Mouse (Mus musculus) liver, embryonic 12.5 days (tissue): ENCODE data around the gene Myo3b. TPM values are rescaled to one million over a fixed set of nuclear protein-coding genes. Genes with fewer than 3 reads are reported as not detected.

Experiments used
- ATAC-seq: fragments of 200-750 bp; cut with Nextera tagmentation; 2 replicates; pipeline ENCODE4 v1.8.0; 2017; ENCODE audit warnings: moderate number of reproducible peaks, mild to moderate bottlenecking, moderate library complexity
- H3K27ac ChIP-seq: fragments of 300-500 bp; sonication (generic); 2 replicates; pipeline ENCODE4 v1.5.1; 2016; ENCODE audit warnings: mild to moderate bottlenecking
- H3K27me3 ChIP-seq: fragments of 300-500 bp; sonication (generic); replicated peaks from 2 replicates; pipeline ENCODE4 v1.6.1; 2016; ENCODE audit warnings: mild to moderate bottlenecking, moderate library complexity
- H3K36me3 ChIP-seq: fragments of 300-500 bp; sonication (generic); 2 replicates; pipeline ENCODE4 v1.6.1; 2016; ENCODE audit warnings: mild to moderate bottlenecking, moderate library complexity
- H3K4me1 ChIP-seq: fragments of 300-500 bp; sonication (generic); 2 replicates; pipeline ENCODE4 v1.6.1; 2016
- H3K4me2 ChIP-seq: fragments of 300-500 bp; sonication (generic); 2 replicates; pipeline ENCODE4 v1.6.1; 2016; ENCODE audit warnings: mild to moderate bottlenecking, moderate library complexity
- H3K4me3 ChIP-seq: fragments of 300-500 bp; sonication (generic); 2 replicates; pipeline ENCODE4 v1.5.1; 2016; ENCODE audit warnings: mild to moderate bottlenecking, moderate library complexity
- H3K9ac ChIP-seq: fragments of 300-500 bp; sonication (generic); 2 replicates; pipeline ENCODE4 v1.6.1; 2016; ENCODE audit warnings: mild to moderate bottlenecking, moderate library complexity
- H3K9me3 ChIP-seq: fragments of 300-500 bp; sonication (generic); replicated peaks from 2 replicates; pipeline ENCODE4 v1.6.1; 2016; ENCODE audit warnings: mild to moderate bottlenecking, moderate library complexity
- WGBS: fragments of 180-500 bp; shearing (Covaris S2); methylation state at CpG from one replicate; pipeline ENCODE4 v1.1.7; 2016; ENCODE audit not compliant: insufficient replicate concordance; 5-methylcytosine and 5-hydroxymethylcytosine counted together
- polyA plus RNA-seq: library from polyadenylated mRNA; unstranded; fragments of >200 nt; fragmentation: Nextera tagmentation; extraction: Ambion mirVana; gene quantifications from 2 replicates; pipeline ENCODE4 v1.2.1, GENCODE M21; 2016

The Myo3b gene
- polyA plus RNA-seq, 1 experiment from 2014 or later = not detected

- Histone ChIP-seq H3K4me2 (no peak overlapping the region), H3K4me1 (no peaks in the 10 kb centered on the region), H3K4me3 (no peak overlapping the region), H3K27ac (no peak overlapping the region), H3K9me3 (no peaks in the 10 kb centered on the region), H3K27me3 (no peaks in the 10 kb centered on the region), H3K9ac (no peak overlapping the region), H3K36me3 (no peaks in the 10 kb centered on the region)
- 26% methylated on average over 9 of the region's 9 CpGs for WGBS
- no peak for ATAC-seq
Observed at GRCm38 (mm10) chr2:70262565-70263082, 223.7 kb downstream of the Myo3b start.

- H3K4me1 ChIP-seq = no peaks in the 10 kb centered on the region
- no peaks in the 10 kb centered on the region for H3K36me3 ChIP-seq
- 22% methylated on average over 13 of the region's 13 CpGs for WGBS
- peaks cover 9% of the 10 kb centered on the region for H3K27me3 ChIP-seq
- no peaks in the 10 kb centered on the region for H3K9me3 ChIP-seq
- H3K4me3 ChIP-seq = no peak overlapping the region
- no peak overlapping the region for H3K4me2 ChIP-seq
- ATAC-seq = no peak
- H3K27ac ChIP-seq = no peak overlapping the region
- no peak overlapping the region for H3K9ac ChIP-seq
Observed at GRCm38 (mm10) chr2:70278425-70279277, 239.7 kb downstream of the Myo3b start.

GRCm38 (mm10) chr2:70284109-70284508 is 245.2 kb downstream of the Myo3b start:
- no peaks in the 10 kb centered on the region for H3K36me3 ChIP-seq
- no peaks in the 10 kb centered on the region for H3K9me3 ChIP-seq
- H3K4me1 ChIP-seq = no peaks in the 10 kb centered on the region
- H3K4me2 ChIP-seq = no peak overlapping the region
- H3K9ac ChIP-seq = no peak overlapping the region
- H3K27me3 ChIP-seq = no peaks in the 10 kb centered on the region
- H3K4me3 ChIP-seq = no peak overlapping the region
- 65% methylated on average over 1 of the region's 1 CpGs for WGBS
- ATAC-seq = no peak
- H3K27ac ChIP-seq = no peak overlapping the region

GRCm38 (mm10) chr2:70291063-70291462 is 252.1 kb downstream of the Myo3b start:
- no peaks in the 10 kb centered on the region for H3K4me1 ChIP-seq
- H3K9me3 ChIP-seq = no peaks in the 10 kb centered on the region
- H3K9ac ChIP-seq = no peak overlapping the region
- 23% methylated on average over 5 of the region's 5 CpGs for WGBS
- H3K4me2 ChIP-seq = no peak overlapping the region
- no peak overlapping the region for H3K4me3 ChIP-seq
- no peak overlapping the region for H3K27ac ChIP-seq
- no peaks in the 10 kb centered on the region for H3K36me3 ChIP-seq
- ATAC-seq = no peak
- H3K27me3 ChIP-seq = no peaks in the 10 kb centered on the region

- Histone ChIP-seq H3K27ac (no peak overlapping the region), H3K9ac (no peak overlapping the region), H3K9me3 (no peaks in the 10 kb centered on the region), H3K4me3 (no peak overlapping the region), H3K36me3 (no peaks in the 10 kb centered on the region), H3K27me3 (no peaks in the 10 kb centered on the region), H3K4me2 (no peak overlapping the region), H3K4me1 (no peaks in the 10 kb centered on the region)
- no peak for ATAC-seq
- 26% methylated on average over 3 of the region's 3 CpGs for WGBS
Observed at GRCm38 (mm10) chr2:70292776-70293175, 253.8 kb downstream of the Myo3b start.

GRCm38 (mm10) chr2:70302905-70303304 is 264.0 kb downstream of the Myo3b start:
- no peak overlapping the region for H3K4me2 ChIP-seq
- no peak overlapping the region for H3K4me3 ChIP-seq
- no peaks in the 10 kb centered on the region for H3K36me3 ChIP-seq
- no peaks in the 10 kb centered on the region for H3K4me1 ChIP-seq
- no peak for ATAC-seq
- no peak overlapping the region for H3K27ac ChIP-seq
- no peaks in the 10 kb centered on the region for H3K9me3 ChIP-seq
- no peak overlapping the region for H3K9ac ChIP-seq
- no peaks in the 10 kb centered on the region for H3K27me3 ChIP-seq

- no peaks in the 10 kb centered on the region for H3K36me3 ChIP-seq
- H3K27ac ChIP-seq = no peak overlapping the region
- 45% methylated on average over 9 of the region's 9 CpGs for WGBS
- H3K4me1 ChIP-seq = no peaks in the 10 kb centered on the region
- H3K4me3 ChIP-seq = no peak overlapping the region
- 0 out of 2 replicates have a peak, but pooled peaks cover 2% of the 10 kb centered on the region for H3K27me3 ChIP-seq
- ATAC-seq = no peak
- H3K4me2 ChIP-seq = no peak overlapping the region
- H3K9ac ChIP-seq = no peak overlapping the region
- no peaks in the 10 kb centered on the region for H3K9me3 ChIP-seq
Observed at GRCm38 (mm10) chr2:70315125-70315524, 276.2 kb downstream of the Myo3b start.

- Histone ChIP-seq H3K4me3 (no peak overlapping the region), H3K4me2 (no peak overlapping the region), H3K9me3 (no peaks in the 10 kb centered on the region), H3K27me3 (0 out of 2 replicates have a peak, but pooled peaks cover 2% of the 10 kb centered on the region), H3K27ac (no peak overlapping the region), H3K4me1 (no peaks in the 10 kb centered on the region), H3K36me3 (no peaks in the 10 kb centered on the region), H3K9ac (no peak overlapping the region)
- WGBS = 53% methylated on average over 3 of the region's 3 CpGs
- ATAC-seq = no peak
Observed at GRCm38 (mm10) chr2:70315734-70316133, 276.8 kb downstream of the Myo3b start.

- Histone ChIP-seq H3K27ac (no peak overlapping the region), H3K27me3 (0 out of 2 replicates have a peak, but pooled peaks cover 2% of the 10 kb centered on the region), H3K9me3 (no peaks in the 10 kb centered on the region), H3K4me3 (no peak overlapping the region), H3K4me2 (no peak overlapping the region), H3K9ac (no peak overlapping the region), H3K4me1 (no peaks in the 10 kb centered on the region), H3K36me3 (no peaks in the 10 kb centered on the region)
- WGBS = 36% methylated on average over 6 of the region's 6 CpGs
- ATAC-seq = no peak
Observed at GRCm38 (mm10) chr2:70317850-70318249, 278.9 kb downstream of the Myo3b start.

GRCm38 (mm10) chr2:70318861-70319555 is 280.1 kb downstream of the Myo3b start:
- ATAC-seq = no peak
- H3K27ac ChIP-seq = no peak overlapping the region
- 49% methylated on average over 5 of the region's 5 CpGs for WGBS

GRCm38 (mm10) chr2:70322767-70323166 is 283.8 kb downstream of the Myo3b start:
- Histone ChIP-seq H3K4me3 (no peak overlapping the region), H3K27me3 (no peaks in the 10 kb centered on the region), H3K4me1 (no peaks in the 10 kb centered on the region), H3K9ac (no peak overlapping the region), H3K36me3 (no peaks in the 10 kb centered on the region), H3K4me2 (no peak overlapping the region), H3K9me3 (no peaks in the 10 kb centered on the region), H3K27ac (no peak overlapping the region)
- no peak for ATAC-seq
- WGBS = 65% methylated on average over 9 of the region's 9 CpGs

More at GRCm38 (mm10) chr2:70318861-70319555, 280.1 kb downstream of the Myo3b start:
- Histone ChIP-seq H3K4me2 (no peak overlapping the region), H3K9ac (no peak overlapping the region), H3K27me3 (0 out of 2 replicates have a peak, but pooled peaks cover 2% of the 10 kb centered on the region), H3K36me3 (no peaks in the 10 kb centered on the region), H3K4me1 (no peaks in the 10 kb centered on the region), H3K4me3 (no peak overlapping the region), H3K9me3 (no peaks in the 10 kb centered on the region)

- H3K9ac ChIP-seq = no peak overlapping the region
- H3K9me3 ChIP-seq = 0 out of 2 replicates have a peak, but pooled peaks cover 5% of the 10 kb centered on the region
- 76% methylated on average over 11 of the region's 11 CpGs for WGBS
- H3K4me2 ChIP-seq = no peak overlapping the region
- H3K4me1 ChIP-seq = no peaks in the 10 kb centered on the region
- no peaks in the 10 kb centered on the region for H3K27me3 ChIP-seq
- no peak overlapping the region for H3K27ac ChIP-seq
- ATAC-seq = no peak
- H3K4me3 ChIP-seq = no peak overlapping the region
- H3K36me3 ChIP-seq = no peaks in the 10 kb centered on the region
Observed at GRCm38 (mm10) chr2:70327602-70328001, 288.7 kb downstream of the Myo3b start.
